Mouse (Mus musculus) small intestine, adult 2 months (tissue): ENCODE results near the gene Insm2. TPM values are rescaled to one million over a fixed set of nuclear protein-coding genes. Genes with fewer than 3 reads are reported as not detected.
"Not testable (repeated sequence)": the region's sequence is repeated elsewhere in the genome, so short reads cannot be mapped to it uniquely, and the experiment has no call there.

Experiments
- H3K27ac ChIP-seq: fragments of 200-500 bp; 2 replicates; pipeline ENCODE4 v1.5.1; 2012; ENCODE audit warnings: low read depth, low read length, control low read depth, inconsistent platforms; ENCODE audit not compliant: insufficient read depth
- H3K27me3 ChIP-seq: fragments of 200-500 bp; 2 replicates; pipeline ENCODE4 v1.6.1; 2012; ENCODE audit warnings: mild to moderate bottlenecking, moderate library complexity, low read length, inconsistent platforms; ENCODE audit not compliant: control insufficient read depth, insufficient read depth
- H3K36me3 ChIP-seq: fragments of 200-500 bp; 2 replicates; pipeline ENCODE4 v1.6.1; 2012; ENCODE audit warnings: mild to moderate bottlenecking, low read length, control low read depth, inconsistent platforms; ENCODE audit not compliant: control insufficient read depth, insufficient read depth
- H3K4me1 ChIP-seq: fragments of 200-500 bp; 2 replicates; pipeline ENCODE4 v1.6.1; 2012; ENCODE audit warnings: low read length, inconsistent platforms, mixed read lengths; ENCODE audit not compliant: control insufficient read depth, insufficient read depth, insufficient read length
- H3K4me3 ChIP-seq: fragments of 200-500 bp; 2 replicates; pipeline ENCODE4 v1.5.1; 2012; ENCODE audit warnings: low read depth, mild to moderate bottlenecking, control low read depth, inconsistent platforms, low read length, moderate library complexity
- CTCF ChIP-seq: fragments of 200-500 bp; IDR thresholded peaks from 2 replicates; pipeline ENCODE4 v1.5.1; 2012; ENCODE audit warnings: low read depth, mild to moderate bottlenecking, control low read depth, inconsistent platforms, low read length, moderate library complexity, mixed read lengths; ENCODE audit not compliant: insufficient replicate concordance, insufficient read length; ENCODE audit errors: extremely low read depth
- POLR2A ChIP-seq: fragments of 200-500 bp; IDR thresholded peaks from 2 replicates; pipeline ENCODE4 v1.6.1; 2012; ENCODE audit warnings: low read depth, mild to moderate bottlenecking, control low read depth, inconsistent platforms, low read length, moderate library complexity
- WGBS: fragments of 180-500 bp; shearing (Covaris S2); methylation state at CpG from one replicate; pipeline ENCODE4 v1.1.7; 2018; 5-methylcytosine and 5-hydroxymethylcytosine counted together
- polyA plus RNA-seq: library from polyadenylated mRNA; depleted of rRNA; stranded (reverse); fragments of >200 nt; gene quantifications from 2 replicates; pipeline ENCODE4 v1.2.3, GENCODE M21; 2012

The Insm2 gene
- polyA plus RNA-seq, 1 experiment: not detected

- 78% methylated on average over 10 of the region's 10 CpGs for WGBS
- Histone ChIP-seq H3K27ac (no peak overlapping the region), H3K4me1 (peaks cover 5% of the 10 kb centered on the region; the same call in 1 of the 2 replicates), H3K4me3 (no peak overlapping the region), H3K36me3 (no peaks in the 10 kb centered on the region), H3K27me3 (no peaks in the 10 kb centered on the region)
- TF ChIP-seq POLR2A: no peak
- no peak for TF ChIP-seq CTCF
These were observed 27.6 kb upstream of the Insm2 start for GRCm38 (mm10) chr12:55571661-55572060.

- peaks cover 5% of the 10 kb centered on the region; the same call in 1 of the 2 replicates for H3K4me1 ChIP-seq
- H3K27me3 ChIP-seq: peaks cover 3% of the 10 kb centered on the region; the same call in 1 of the 2 replicates
- TF ChIP-seq CTCF: no peak
- TF ChIP-seq POLR2A: no peak
- H3K27ac ChIP-seq: no peak overlapping the region
- no peak overlapping the region for H3K4me3 ChIP-seq
- no peaks in the 10 kb centered on the region for H3K36me3 ChIP-seq
These were observed 26.1 kb upstream of the Insm2 start for GRCm38 (mm10) chr12:55573089-55573488.

DNA sequence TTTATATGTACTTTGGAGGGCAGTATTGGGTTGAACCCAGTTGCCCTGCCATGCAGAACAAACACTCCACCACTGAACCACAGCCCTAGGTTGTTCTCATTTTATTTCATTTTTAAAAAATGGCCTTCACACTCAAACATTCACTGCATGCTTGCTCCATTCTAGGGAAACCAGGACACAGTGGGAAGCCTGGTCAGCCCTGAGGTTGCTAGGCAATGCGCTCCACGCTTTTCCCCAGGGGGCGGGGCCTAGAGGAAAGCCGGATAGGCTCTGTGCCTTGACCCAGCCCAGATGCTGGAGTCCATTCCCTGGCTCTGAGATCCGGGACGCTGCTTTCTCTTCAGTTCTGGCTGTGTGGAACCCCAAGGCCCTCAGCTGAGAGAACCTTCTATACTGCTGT, 25.4 kb upstream of the Insm2 start:
- Histone ChIP-seq H3K27ac (no peak overlapping the region), H3K27me3 (peaks cover 3% of the 10 kb centered on the region; the same call in 1 of the 2 replicates), H3K4me3 (no peak overlapping the region), H3K36me3 (no peaks in the 10 kb centered on the region), H3K4me1 (peaks cover under 1% of the 10 kb centered on the region; the same call in 1 of the 2 replicates)
- TF ChIP-seq POLR2A (no peak), CTCF (no peak)
- WGBS: 5% methylated on average over 6 of the region's 6 CpGs

DNA sequence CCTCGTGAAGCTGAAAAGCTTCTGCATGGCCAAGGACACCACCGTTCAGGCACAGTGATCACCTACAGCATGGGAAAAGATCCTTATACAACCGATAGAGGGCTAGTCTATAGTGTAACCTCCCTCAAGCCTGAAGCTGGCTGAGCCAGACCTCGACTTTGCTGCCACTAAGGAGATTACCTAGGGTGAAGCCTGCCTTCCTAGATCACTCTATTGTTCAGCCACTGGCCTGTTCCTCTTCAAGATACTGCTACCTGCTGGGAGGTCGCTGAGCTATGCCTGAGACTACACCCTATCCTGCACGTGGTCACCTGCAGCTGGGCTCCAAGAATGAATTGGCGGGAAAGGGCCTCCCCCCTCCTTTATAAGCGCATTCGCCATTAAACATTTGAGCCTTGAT, 12.3 kb upstream of the Insm2 start:
- not testable (repeated sequence) for H3K4me1 ChIP-seq, H3K27me3 ChIP-seq, H3K36me3 ChIP-seq, H3K4me3 ChIP-seq, H3K27ac ChIP-seq
- WGBS: 52% methylated on average over 9 of the region's 9 CpGs

GRCm38 (mm10) chr12:55598537-55598886, 715 bp upstream of the Insm2 start:
- WGBS: 6% methylated on average over 7 of the region's 7 CpGs
- H3K27me3 ChIP-seq: peaks cover 27% of the 10 kb centered on the region
- peaks cover 1% of the 10 kb centered on the region; the same call in 1 of the 2 replicates for H3K36me3 ChIP-seq
- H3K27ac ChIP-seq: no peak overlapping the region
- TF ChIP-seq CTCF: no peak
- no peak for TF ChIP-seq POLR2A
- H3K4me3 ChIP-seq: no peak overlapping the region
- H3K4me1 ChIP-seq: peaks cover 12% of the 10 kb centered on the region

DNA sequence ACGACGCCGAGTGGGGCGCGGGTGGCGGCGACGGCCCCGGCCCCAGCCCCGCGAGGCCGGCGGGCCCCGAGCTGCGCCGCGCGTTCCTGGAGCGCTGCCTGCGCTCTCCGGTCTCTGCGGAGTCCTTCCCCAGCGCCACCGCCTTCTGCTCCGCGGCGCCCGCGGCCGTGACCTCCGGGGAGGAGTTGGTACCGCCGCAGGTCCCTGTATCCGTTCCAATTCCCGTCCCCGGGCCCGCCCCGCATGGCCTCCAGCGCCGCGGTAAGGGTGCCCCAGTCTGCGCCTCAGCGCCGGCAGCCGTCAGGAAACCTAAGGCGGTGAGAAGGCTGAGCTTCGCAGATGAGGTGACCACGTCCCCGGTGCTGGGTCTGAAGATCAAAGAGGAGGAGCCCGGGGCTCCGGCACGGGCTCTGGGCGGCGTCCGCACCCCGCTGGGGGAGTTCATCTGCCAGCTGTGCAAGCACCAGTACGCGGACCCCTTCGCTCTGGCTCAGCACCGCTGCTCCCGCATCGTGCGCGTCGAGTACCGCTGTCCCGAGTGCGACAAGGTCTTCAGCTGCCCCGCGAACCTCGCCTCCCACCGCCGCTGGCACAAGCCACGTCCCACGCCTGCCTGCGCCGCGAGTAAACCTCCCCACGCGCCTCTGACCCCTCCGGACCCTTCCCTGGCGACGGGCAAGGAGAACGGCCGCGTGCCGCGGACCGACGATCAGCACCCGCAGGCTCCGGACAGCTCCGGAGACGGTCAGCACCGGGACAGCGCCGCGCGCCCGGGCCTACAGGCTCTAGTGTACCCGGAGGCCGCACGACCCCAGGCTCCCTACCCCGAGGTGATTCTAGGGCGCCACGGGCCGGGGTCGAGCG, 644 bp downstream of the Insm2 start:
- WGBS: 2% methylated on average over 109 of the region's 109 CpGs
- peaks cover 27% of the 10 kb centered on the region for H3K27me3 ChIP-seq
- H3K4me1 ChIP-seq: peaks cover 12% of the 10 kb centered on the region
- H3K36me3 ChIP-seq: peaks cover 3% of the 10 kb centered on the region
- peak overlapping the region; percentile 49 for H3K4me3 ChIP-seq
- no peak overlapping the region for H3K27ac ChIP-seq
- TF ChIP-seq POLR2A (no peak), CTCF (no peak)

DNA sequence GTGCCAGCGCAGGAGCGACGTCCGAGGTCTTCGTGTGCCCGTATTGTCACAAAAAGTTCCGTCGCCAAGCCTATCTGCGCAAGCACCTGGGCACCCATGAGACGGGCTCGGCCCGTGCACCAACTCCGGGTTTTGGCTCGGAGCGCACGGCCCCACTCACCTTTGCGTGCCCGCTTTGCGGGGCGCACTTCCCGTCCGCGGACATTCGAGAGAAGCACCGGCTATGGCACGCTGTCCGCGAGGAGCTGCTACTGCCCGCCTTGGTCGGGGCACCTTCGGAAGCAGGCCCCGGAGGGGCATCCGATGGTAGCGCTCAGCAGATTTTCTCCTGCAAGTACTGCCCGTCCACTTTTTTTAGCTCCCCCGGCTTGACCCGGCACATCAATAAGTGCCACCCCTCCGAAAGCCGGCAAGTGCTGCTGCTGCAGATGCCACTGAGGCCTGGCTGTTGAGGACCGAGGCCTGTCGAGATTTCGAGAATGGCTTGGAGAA, 1.3 kb downstream of the Insm2 start:
- H3K27ac ChIP-seq: no peak overlapping the region
- H3K27me3 ChIP-seq: peaks cover 27% of the 10 kb centered on the region
- peaks cover 12% of the 10 kb centered on the region for H3K4me1 ChIP-seq
- H3K4me3 ChIP-seq: peak overlapping the region; percentile 16; the same call in 1 of the 2 replicates
- H3K36me3 ChIP-seq: peaks cover 3% of the 10 kb centered on the region
- no peak for TF ChIP-seq CTCF
- TF ChIP-seq POLR2A: no peak
- 7% methylated on average over 42 of the region's 42 CpGs for WGBS
